Mouse (Mus musculus) heart, postnatal 0 days (tissue): ENCODE measurements around the gene Ano1.

ENCODE experiments used
- CTCF ChIP-seq: IDR thresholded peaks from 2 replicates; pipeline ENCODE4 v1.5.1; 2016; ENCODE audit warnings: antibody characterized with exemption, control low read depth, low read depth
- EP300 ChIP-seq: IDR thresholded peaks from 2 replicates; pipeline ENCODE4 v1.6.1; 2016; ENCODE audit warnings: antibody characterized with exemption, low read depth

GRCm38 (mm10) chr7:144568091-144568490 lies 183.7 kb downstream of the Ano1 start:
- TF ChIP-seq CTCF (no peak), EP300 (no peak)
